Mouse (Mus musculus) spleen, postnatal 4 days (tissue): Measurements from ENCODE around the gene Egf.

Experiments
- DNase-seq, 2 experiments: peaks; one replicate each; pipeline ENCODE4 v3.0.0; 2022; ENCODE audit warnings: low spot score in 2 of 2

Gene Egf

DNA sequence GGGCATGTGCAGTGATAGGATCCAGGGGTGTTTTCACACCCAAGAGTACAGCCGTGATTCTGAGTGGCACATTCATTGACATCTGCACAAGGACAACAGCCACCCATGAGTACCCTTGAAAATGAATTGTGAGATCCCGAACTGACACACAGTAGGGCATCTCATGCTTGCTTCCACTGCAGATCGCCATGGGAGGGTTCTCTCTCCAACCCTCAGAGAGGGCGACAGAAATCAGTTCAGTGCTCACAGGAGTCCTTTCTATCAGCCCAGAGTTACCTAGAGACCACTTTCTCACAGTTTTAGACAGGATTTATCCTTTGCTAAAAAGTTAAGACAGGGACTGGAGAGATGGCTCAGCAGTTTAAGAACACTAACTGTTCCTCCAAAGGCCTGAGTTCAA, 31.8 kb downstream of the Egf start:
- no peak for DNase-seq

DNA sequence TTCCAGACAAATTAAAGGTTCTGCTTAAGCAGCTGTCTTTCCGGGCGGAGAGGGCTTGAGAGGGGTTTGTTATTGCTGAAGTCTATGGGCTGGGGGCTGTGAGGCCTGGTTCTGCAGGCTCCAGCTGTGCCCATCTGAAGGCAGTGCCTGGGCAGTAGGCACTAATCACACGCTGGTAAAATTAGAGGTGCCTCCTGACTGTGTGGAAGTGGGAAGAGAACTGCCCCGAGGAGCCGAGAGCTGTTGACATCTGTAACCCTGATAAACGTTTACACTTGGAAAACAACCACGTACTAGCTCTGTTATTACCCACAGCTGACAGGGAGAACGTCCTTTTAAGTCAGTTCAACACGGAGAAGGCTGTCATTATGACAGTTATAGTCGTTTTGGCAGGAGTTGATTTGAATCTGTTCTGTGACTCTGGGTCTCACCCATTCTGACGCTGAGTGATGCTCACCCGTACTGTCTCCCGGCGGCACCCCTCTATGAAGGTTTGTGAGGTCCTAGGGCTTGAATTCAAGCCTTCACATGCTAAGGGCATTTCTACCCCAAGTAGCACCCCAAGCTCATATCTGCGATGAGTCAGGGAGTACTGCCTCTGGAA, 40.5 kb downstream of the Egf start:
- DNase-seq, result no peak

DNA sequence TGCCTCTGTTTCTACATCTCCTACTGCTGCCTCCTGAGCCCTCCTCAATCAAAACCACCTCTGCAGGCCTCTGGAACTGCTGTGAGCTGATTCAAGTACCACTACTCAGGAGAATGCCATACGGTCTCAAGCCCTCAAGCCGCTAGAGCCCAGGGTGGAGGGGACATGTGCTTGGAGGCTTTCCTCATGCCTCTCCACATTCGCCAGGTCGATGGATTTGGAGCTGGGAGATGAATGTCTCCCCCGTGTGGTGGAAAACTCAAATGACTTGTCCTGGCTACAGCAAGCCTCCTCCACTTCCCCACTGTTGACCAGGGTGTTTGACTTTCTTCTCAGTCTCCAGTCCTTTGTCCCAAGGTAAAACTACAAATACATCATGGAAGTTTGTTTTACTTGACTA, 47.0 kb downstream of the Egf start:
- DNase-seq, result peak in 1 of 2 experiments; percentile 70

DNA sequence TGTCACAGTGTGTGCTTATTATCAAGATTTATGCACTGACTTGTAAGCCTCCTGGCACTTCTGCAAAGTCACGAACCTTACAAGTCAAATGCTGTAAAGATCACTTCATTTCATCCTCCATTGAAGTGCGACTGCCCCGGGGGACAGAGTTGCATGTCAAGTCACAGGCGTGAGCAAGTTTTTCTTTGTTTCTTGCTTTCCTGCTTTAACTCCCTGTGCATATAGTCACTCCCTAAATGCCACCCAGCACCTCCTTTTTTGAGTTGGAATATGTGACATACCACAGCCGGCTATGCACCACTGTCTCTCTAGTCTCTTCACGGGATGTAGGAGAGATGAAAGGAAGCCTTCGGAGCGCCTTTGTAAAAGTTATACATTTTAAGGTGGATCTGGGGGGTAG, 56.2 kb downstream of the Egf start:
- DNase-seq, result no peak

DNA sequence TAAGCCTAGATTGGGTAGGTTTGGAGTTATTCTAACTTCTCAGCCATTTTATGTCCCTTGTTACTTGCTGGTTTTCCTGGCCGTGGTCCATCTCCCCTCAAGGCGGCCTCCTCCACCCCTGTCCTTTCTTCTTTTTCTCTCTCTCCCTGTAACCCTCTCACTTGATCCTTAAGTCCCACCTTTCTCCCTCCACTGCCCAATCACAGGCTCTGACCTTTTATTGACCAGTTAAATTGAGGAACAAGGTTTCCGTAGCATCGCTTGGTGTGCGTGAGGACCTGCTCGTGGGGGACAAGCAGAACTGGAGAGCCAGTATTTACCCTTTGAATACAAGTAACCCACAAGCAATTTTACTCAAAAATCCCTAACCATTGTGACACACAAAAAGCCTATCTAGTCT, 56.8 kb downstream of the Egf start:
- no peak for DNase-seq

DNA sequence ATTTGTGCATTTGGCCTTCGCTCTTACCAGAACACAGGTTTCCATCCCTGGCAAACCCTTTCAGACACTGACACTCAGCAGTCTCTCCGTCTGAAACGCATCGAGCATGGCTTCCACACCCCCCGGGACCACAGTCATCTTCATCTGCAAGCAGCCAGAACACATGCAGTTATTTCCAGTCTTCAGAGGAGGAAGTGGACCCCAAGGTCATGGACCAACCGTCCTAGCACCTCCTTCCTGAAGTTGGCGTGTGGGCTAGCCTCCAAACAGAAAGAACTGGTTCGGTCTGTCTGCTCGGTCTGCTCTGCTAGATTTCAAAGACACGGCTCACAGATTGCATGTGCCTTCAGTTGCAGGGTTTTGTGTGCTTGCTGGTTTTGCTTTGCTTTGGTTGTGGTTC, 57.4 kb downstream of the Egf start:
- no peak for DNase-seq

DNA sequence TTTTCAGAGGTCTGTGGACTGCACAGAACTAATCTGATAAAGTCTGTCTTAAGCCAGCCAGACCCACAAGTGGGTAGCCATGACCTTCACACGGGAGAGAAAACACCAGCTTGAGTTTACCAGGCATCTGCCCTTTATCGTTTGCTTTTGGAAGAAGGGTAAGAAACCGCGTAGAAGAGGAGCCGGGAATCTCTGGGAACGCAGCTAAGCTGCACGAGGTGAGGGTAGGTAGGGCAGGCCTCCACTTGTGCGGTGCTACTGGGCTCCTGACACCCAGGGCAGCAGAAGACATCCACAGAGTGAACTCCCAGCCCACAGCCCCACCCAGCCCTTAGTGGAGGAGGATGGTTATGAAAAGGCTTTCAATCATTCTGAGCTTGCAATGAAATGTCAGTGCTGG, 59.2 kb downstream of the Egf start:
- no peak for DNase-seq

DNA sequence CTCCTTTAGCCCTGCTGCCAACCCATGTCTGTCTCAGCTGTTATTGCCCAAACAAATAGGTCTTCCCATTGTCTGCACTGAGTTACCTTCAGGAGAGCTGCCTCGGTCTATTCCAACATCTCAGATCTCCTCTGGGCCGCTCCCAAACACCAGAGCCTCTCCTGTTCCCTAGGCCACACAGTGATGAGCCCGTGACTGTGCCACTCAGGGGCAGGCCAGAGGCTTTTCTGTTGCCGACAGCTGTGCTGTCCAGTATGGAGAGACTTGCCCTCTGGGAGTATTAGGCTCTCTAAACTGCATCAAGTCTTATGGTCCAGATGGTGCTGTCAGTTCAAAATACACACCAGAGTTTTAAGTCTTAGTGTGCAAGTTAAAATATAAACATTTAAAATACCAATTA, 61.5 kb downstream of the Egf start:
- DNase-seq, result peak; percentile 9 to 58

DNA sequence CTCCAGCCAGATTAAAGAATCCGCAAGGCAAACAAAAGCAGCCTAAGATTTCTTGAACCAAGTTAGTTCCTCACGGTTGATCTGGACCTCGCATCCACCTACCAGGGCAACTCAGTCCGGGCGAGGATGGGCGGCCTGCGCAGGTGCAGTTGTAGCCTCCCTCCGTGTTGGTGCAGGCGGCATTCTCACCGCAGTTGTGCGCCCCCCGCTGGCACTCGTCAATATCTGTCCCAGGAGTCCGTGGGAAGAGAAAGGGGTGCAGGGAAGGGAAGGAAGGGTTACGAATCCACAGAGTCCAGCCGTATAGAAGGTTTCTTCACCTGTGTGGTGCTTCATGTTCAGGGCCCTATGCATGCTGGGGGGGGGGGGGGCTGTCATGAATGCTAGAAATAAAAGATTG, 62.3 kb downstream of the Egf start:
- DNase-seq, result peak; percentile 13 to 58

DNA sequence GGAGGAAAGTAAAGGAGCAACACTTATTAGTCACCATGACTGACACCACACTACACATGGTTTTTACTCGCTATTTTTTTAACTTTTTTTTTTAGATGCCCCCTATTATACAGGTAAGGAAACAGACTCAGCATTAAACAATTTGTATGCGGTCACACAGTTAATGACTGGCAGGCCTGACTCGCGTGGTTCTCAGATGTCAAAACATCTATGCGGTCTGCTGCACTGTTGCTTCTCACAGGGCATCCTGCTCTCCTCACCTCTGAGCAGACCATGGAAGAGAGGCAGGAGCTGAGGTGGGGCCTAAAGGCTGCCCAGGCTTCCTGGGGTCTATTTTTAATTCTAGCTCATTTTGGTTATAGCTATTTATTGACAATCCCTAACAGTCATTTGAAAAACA, 67.7 kb downstream of the Egf start:
- DNase-seq, result peak; percentile 10 to 43

DNA sequence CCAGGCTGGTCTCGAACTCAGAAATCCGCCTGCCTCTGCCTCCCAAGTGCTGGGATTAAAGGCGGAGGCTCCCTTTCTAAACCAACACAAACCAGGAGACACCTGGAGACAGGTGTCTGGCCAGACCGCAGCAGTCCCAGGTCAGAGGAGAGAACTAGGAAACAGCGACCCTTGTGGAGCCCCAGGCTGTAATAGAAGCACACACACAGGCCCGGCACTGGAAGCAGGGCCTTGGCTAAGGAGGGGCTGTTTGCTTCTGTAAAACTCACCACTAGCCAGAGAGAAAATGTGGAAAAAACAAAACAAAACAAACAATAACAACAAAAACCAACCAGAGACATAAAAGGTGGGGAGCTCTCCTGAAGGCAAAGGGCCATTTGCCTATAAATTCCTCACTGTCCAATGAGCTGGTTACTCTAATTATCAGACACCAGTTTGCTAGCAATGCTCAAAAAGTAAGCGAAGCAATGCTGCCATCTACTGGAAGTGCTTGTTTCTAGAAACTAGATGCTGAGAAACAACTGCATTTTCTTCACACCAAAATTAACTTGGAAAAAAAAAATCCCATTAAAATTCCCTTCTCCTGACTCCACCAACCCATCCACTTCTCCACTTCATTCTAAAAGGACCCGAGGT, 68.3 kb downstream of the Egf start:
- DNase-seq, result peak; percentile 26 to 65

DNA sequence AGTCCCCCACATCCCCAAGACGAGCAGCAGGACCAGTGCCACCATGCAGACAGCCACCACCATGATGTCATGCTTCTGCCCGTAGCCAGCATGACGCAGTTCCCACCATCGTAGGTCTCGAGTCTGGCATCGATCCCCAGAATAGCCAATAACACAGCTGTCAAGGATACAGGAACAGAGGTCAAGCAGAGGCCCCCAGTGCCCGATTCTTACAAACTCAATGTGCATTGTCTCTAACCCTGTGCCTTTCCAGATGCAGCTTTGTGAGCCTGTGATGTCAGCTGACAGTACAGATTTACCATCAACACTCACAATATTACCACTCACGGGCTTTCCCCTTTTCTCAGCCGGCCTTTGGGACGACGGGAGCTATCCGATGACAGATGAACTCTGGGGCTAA, 68.9 kb downstream of the Egf start:
- DNase-seq, result peak; percentile 12 to 47

DNA sequence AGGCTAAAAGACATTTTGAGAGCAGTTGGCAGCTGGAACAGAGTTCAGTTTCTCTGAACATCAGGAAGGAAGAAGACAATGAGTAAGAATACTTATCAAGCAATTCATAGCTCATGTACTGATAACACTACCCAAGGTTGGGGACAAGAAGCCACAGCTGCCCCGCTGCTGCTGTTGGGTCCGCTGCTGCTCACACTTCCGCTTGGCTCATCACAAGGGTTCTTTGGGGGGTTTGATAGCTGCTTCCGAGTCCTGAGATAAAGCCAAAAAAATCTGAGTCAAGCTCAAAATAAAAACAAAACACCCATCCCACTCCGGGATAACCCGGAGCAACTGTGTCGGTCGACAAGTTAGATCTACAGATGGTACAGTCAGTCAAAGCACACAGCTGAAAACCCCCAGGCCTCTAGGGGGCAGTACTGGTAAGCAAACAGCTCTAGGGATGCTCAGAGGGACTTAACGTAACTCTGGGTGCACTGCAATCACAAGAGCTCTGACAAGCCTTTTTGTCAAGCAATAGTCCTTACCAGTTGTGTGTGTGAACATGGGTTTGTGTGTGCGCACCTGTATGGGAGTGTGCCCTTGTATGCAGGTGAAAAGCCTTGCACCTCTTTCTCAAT, 71.9 kb downstream of the Egf start:
- no peak for DNase-seq

DNA sequence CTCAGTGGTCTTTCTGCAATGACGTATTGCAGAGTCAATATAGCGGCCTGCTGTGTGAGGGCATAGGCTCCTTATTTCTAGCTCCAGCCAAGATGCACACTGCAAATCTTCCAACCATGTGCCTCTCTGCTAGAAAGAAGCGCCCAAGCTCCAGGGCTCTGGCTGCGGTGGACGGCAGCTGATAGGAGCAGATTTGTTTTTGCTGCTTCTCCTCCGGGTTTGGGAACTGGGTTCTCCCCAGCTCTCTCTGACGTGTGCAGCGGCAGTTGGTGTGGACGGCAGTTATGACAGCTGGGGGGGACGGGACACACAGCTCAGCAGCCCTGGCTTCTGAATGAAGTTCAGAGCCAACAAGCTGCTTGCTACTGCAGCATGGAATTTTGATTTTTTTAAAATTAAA, 72.7 kb downstream of the Egf start:
- no peak for DNase-seq

DNA sequence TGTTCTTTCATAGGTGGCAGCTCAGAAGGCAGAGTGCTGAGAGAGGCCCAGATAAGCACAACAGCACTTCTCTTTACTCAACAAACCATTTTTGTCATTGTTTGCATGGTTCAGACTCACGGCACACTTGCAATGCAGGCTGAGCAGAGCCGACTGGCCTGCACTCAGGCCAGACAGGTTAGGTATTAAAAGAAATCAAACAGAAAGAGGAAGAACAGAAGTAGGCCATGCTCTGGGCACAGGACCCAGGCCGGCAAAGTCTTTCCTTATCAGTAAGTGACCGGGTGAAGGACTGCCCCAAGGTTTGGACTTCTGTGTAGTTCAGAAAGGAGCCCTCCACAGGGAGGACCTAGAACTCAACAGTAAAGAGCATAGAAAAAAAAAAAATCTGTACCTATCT, 73.3 kb downstream of the Egf start:
- no peak for DNase-seq

DNA sequence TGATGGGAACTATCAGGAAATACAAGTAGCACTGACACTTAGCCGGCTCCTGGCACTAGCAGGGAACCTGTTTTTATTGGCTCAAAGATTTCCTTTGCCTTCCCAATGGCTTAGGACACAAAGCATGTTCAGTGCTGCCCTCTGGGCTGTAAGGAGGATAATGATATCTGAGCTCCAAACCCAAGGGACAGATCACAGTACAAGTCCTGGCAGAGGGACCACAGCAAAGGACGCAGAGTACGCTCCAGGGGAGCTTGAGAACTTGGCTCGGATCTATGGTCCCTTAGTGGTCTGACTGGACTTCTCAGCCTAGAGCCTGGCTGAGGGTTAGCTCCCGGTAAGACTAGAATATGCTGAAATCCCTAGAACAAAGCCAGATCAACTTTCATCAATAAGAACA, 74.9 kb downstream of the Egf start:
- no peak for DNase-seq

DNA sequence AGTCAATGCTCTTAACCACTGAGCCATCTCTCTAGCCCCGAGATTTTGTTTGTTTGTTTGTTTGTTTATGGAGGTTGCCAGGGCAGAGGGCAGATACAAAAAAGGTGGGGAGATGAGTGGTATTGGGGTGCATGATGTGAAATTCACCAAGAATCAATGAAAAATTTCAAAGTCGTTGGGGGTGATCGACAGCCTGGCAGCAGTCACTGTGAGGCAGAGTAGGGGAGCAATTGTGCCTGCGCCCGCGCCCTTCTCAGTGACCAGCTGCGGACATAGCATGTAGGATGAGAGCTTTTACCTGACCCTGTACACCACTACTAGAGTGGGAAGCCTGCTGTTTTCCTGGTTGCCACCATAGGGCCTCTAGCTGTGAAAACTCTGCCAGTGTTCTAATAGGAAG, 79.2 kb downstream of the Egf start:
- peak in 1 of 2 experiments; percentile 52 for DNase-seq

DNA sequence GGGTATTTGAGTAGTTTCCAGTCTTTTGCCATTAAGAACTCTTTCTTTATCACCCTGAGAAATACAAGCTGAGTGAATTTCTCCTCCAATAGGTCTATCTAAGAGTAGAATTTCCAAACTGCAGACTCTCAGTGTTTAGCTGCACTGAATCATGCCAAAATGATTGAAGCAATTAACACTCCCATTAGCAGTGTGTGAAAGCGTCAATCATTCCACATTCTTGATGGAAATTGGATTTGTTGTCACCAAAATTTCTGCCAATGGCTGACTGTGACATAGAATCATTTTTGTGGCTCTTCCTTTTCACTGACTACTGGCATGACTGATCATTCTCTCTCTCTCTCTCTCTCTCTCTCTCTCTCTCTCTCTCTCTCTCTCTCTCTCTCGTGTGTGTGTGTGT, 91.2 kb downstream of the Egf start:
- DNase-seq, result no peak

DNA sequence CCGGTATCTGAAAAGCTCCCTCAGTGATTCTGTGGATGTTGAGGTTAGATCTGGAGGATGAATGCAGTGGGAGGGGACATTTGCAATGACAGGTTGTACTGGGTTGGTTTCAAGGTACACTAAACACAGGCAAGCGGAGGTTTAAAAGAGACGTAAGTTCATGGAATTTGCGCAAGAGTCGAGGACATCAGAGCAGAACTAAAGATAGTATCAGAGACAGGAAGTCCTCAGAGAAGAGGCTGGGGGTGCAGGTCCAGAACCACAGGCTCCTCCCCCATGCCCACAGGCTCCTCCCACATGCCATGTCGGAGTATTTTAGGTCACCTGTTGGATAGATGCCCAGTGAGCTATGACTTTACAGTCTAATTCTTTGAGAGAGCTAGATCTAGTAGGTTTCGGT, 96.3 kb downstream of the Egf start:
- peak in 1 of 2 experiments; percentile 23 for DNase-seq

DNA sequence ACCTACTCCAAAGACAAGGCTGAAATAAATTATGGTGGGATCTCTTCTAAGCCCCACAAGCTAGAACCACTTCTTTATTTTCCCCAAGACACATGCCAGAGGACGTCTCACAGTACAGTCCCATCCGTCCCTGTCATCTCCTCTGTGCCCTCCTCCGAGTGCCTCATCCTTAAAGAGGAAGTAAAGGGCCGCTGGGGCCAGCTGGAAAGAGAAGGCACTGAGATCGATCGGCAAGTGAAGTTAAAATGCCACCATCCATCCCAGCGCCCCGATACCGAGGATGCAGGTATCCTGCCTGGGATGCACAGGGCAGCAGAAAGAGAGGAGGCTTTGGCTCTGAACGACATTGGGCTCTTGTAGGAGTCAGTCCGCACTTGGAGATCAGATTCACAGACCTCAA, 97.3 kb downstream of the Egf start:
- no peak for DNase-seq

DNA sequence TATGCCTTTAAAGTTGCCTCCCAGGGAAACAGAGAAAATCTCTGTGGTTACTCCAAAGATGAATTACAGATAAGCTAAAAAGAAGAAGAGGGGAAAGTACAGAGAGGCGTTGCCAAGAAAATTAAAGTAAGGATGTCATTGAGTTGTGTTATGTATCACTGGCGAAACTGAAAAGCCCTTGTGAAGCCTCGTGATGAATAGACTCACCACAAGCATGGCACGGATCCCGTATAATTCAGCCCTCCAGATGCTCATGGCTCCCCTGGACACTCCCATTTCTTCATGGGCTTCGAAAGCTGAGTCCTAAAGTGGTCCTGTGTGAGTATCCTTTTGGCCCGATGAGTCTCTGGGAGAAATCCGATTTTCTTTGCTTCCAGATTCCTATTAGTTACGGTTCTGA, 97.9 kb downstream of the Egf start:
- no peak for DNase-seq

DNA sequence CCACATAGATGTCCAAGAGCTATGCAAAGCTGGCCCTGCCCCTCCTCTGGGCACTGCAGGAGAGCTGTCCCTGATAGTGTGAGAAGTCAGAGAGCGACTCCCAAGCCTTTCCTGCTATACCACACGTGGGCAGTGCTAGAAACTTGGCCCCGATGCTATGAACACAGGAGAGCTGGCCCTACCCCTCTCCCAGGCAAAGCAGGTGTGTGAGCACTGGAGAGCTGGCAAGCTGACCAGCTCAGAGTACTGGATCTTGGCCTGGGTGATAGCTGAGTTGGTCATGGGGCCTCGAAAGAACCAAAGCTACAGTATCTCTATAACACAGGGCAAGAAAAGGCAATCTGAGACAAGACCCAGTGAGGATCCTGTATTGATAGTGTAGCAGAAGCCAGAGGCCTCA, 98.6 kb downstream of the Egf start:
- no peak for DNase-seq

DNA sequence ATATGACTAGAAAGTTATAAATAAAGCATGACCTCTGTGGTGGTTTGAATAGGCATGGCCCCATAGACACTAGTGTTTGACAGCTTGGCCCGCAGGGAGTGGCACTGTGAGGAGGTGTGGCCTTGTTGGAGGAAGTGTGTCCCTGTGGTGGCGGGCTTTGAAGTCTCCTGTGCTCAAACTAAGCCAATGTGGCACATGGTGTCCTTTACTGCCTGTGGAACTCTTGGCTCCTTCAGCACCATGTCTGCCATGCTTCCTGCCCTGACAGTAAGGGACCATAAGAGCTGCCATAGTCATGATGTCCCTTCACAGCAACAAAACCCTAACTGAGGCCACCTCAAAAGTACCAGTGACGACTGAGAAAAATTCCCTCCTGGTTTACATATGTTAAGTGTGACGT, 102.6 kb downstream of the Egf start:
- no peak for DNase-seq

DNA sequence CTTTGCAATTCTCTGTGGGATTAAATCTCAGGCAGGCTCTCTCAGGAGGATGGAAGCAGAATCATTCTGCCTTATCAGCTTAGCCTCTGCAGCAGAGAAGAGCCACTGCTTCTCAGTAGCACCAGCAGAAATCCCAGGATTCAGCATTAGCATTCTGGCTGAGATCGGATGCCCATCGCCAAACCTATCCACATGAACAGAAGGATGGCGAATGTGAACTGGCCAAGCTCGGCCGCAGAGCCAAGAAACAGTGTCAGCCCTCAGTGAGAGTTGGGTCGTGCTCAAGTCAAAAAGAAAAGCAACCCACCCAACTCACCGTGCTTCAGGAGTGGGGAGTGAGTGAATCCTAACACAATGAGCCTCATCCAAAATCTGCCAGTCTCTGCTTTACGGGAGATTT, 103.4 kb downstream of the Egf start:
- no peak for DNase-seq
